Mouse (Mus musculus) liver, embryonic 12.5 days (tissue): ENCODE measurements around the gene Ccnd2. TPM values are rescaled to one million over a fixed set of nuclear protein-coding genes. Genes with fewer than 3 reads are reported as not detected.

Experiments
- ATAC-seq: fragments of 200-750 bp; cut with Nextera tagmentation; 2 replicates; pipeline ENCODE4 v1.8.0; 2017; ENCODE audit warnings: moderate number of reproducible peaks, mild to moderate bottlenecking, moderate library complexity
- H3K27ac ChIP-seq: fragments of 300-500 bp; sonication (generic); 2 replicates; pipeline ENCODE4 v1.5.1; 2016; ENCODE audit warnings: mild to moderate bottlenecking
- H3K27me3 ChIP-seq: fragments of 300-500 bp; sonication (generic); replicated peaks from 2 replicates; pipeline ENCODE4 v1.6.1; 2016; ENCODE audit warnings: mild to moderate bottlenecking, moderate library complexity
- H3K36me3 ChIP-seq: fragments of 300-500 bp; sonication (generic); 2 replicates; pipeline ENCODE4 v1.6.1; 2016; ENCODE audit warnings: mild to moderate bottlenecking, moderate library complexity
- H3K4me1 ChIP-seq: fragments of 300-500 bp; sonication (generic); 2 replicates; pipeline ENCODE4 v1.6.1; 2016
- H3K4me2 ChIP-seq: fragments of 300-500 bp; sonication (generic); 2 replicates; pipeline ENCODE4 v1.6.1; 2016; ENCODE audit warnings: mild to moderate bottlenecking, moderate library complexity
- H3K4me3 ChIP-seq: fragments of 300-500 bp; sonication (generic); 2 replicates; pipeline ENCODE4 v1.5.1; 2016; ENCODE audit warnings: mild to moderate bottlenecking, moderate library complexity
- H3K9ac ChIP-seq: fragments of 300-500 bp; sonication (generic); 2 replicates; pipeline ENCODE4 v1.6.1; 2016; ENCODE audit warnings: mild to moderate bottlenecking, moderate library complexity
- H3K9me3 ChIP-seq: fragments of 300-500 bp; sonication (generic); replicated peaks from 2 replicates; pipeline ENCODE4 v1.6.1; 2016; ENCODE audit warnings: mild to moderate bottlenecking, moderate library complexity
- WGBS: fragments of 180-500 bp; shearing (Covaris S2); methylation state at CpG from one replicate; pipeline ENCODE4 v1.1.7; 2016; ENCODE audit not compliant: insufficient replicate concordance; 5-methylcytosine and 5-hydroxymethylcytosine counted together
- polyA plus RNA-seq: library from polyadenylated mRNA; unstranded; fragments of >200 nt; fragmentation: Nextera tagmentation; extraction: Ambion mirVana; gene quantifications from 2 replicates; pipeline ENCODE4 v1.2.1, GENCODE M21; 2016

Gene Ccnd2
- polyA plus RNA-seq, 1 experiment from 2014 or later: 136 TPM

DNA sequence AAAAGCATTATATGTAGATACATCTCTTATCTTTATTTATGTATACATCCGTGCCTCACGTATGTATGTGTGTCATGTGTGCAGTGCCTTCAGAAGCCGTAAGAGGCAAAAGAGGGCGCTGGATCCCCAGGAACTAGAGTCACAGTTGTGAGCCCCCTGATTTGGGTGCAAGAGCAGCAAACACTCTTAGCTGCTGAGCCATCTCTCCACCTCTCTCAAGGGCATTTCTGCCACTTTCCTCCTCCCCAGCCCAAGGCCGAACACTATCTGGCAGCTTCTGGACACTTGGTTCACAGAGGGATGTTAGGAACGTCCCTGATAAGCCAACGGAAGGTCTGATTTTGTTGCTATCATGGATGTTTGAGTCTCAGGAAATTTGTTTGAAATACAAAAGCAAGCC lies 28.5 kb downstream of the Ccnd2 start:
- H3K4me2 ChIP-seq: no peak overlapping the region
- H3K4me1 ChIP-seq: no peaks in the 10 kb centered on the region
- H3K9ac ChIP-seq: no peak overlapping the region
- peaks cover 10% of the 10 kb centered on the region for H3K36me3 ChIP-seq
- no peak overlapping the region for H3K27ac ChIP-seq
- WGBS: 67% methylated on average over 7 of the region's 7 CpGs
- no peaks in the 10 kb centered on the region for H3K9me3 ChIP-seq
- no peak overlapping the region for H3K4me3 ChIP-seq
- peaks cover 10% of the 10 kb centered on the region; the same call in 1 of the 2 replicates for H3K27me3 ChIP-seq
- no peak for ATAC-seq

DNA sequence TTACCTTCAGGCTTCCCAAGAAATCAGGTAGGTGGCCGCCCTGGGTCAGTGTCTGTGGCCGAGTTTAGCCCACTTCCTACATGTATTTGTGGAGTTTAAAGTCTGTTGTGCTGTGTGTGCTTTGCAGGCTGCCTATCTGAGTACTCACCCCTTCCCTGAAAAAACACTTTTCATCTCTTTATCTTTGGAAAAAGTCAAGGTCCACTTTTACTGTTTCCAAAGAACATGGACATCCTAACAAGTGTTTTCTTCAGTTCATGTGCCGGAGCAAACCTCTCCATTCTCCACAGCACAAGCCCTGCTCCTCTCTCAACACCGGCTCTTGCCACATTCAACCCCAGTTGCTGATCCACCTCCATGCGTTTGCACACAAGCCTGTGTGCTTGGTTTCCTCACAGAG lies 29.0 kb downstream of the Ccnd2 start:
- Histone ChIP-seq H3K9ac (no peak overlapping the region), H3K4me1 (no peaks in the 10 kb centered on the region), H3K36me3 (peaks cover 7% of the 10 kb centered on the region), H3K27me3 (peaks cover 10% of the 10 kb centered on the region; the same call in 1 of the 2 replicates), H3K9me3 (no peaks in the 10 kb centered on the region), H3K4me2 (no peak overlapping the region), H3K4me3 (no peak overlapping the region), H3K27ac (no peak overlapping the region)
- WGBS: 66% methylated on average over 5 of the region's 5 CpGs
- no peak for ATAC-seq

DNA sequence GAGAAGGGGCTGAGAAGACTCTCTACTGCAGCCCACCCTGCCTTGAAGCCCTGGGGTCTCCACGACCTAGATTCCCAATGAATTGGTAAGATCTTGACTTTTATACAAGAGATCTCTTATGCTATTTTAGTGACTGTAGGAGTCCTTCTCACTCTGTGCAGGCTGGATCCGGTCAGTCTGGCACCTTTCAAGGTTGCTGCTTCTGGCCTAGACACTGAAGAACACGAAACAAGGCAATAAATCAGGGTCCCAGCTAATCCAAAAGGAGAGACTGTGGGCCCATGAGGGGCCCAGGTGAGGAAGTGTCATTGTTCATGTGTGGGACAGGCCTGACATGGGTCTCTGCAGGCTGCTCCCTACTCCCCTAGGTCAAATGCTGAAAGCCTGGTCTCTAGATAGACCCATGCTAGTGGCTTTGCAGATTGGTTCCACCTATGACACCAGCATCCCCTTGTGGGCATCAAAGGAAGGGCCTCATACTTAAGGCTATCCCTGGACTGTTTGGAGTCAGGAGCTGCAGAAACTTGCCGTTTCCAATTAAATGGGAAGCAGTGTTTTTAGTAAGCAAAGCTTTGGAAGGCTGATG lies 29.7 kb downstream of the Ccnd2 start:
- no peak overlapping the region for H3K27ac ChIP-seq
- 54% methylated on average over 4 of the region's 4 CpGs for WGBS
- H3K4me2 ChIP-seq: no peak overlapping the region
- no peaks in the 10 kb centered on the region for H3K4me1 ChIP-seq
- H3K9me3 ChIP-seq: no peaks in the 10 kb centered on the region
- no peaks in the 10 kb centered on the region for H3K36me3 ChIP-seq
- no peak overlapping the region for H3K4me3 ChIP-seq
- no peak overlapping the region for H3K9ac ChIP-seq
- H3K27me3 ChIP-seq: peaks cover 10% of the 10 kb centered on the region; the same call in 1 of the 2 replicates
- no peak for ATAC-seq

DNA sequence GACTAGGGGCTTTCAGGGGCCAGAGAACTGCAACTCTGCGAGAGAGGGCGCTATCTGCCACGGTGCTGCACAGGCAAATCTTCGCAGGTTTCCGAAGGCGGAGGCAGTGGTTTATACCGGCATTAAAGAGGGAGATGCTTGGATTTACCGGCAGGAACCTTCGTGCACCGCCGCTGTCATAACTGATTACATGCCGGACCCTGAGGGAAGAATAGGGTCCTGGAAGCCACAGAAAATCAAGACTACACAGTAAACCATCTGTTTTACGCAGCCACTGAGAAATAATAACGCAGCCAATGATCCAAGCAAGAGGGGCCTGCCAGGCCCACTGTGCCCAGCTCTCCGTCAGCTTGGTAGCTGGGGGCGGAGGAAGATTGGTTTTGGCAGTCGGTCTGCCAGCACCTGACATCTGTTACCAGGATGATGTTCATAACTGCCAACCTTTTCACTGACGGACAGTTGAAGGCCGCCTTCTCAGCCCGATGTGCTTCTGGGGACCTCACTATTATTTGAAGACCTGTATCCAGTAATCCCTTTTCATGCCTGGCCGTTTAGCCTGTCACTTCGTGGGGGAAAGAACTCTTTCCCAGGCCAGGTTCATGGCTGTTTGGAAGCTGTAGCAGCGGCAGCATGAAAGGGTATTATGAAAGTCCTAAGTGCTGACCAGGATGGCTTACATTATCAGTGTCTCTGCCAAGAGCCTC lies 37.1 kb downstream of the Ccnd2 start:
- H3K4me2 ChIP-seq: no peak overlapping the region
- no peak overlapping the region for H3K9ac ChIP-seq
- H3K9me3 ChIP-seq: no peaks in the 10 kb centered on the region
- H3K27me3 ChIP-seq: peaks cover 50% of the 10 kb centered on the region
- no peaks in the 10 kb centered on the region for H3K36me3 ChIP-seq
- no peaks in the 10 kb centered on the region for H3K4me1 ChIP-seq
- ATAC-seq: no peak
- WGBS: 60% methylated on average over 23 of the region's 23 CpGs
- no peak overlapping the region for H3K27ac ChIP-seq
- no peak overlapping the region for H3K4me3 ChIP-seq

DNA sequence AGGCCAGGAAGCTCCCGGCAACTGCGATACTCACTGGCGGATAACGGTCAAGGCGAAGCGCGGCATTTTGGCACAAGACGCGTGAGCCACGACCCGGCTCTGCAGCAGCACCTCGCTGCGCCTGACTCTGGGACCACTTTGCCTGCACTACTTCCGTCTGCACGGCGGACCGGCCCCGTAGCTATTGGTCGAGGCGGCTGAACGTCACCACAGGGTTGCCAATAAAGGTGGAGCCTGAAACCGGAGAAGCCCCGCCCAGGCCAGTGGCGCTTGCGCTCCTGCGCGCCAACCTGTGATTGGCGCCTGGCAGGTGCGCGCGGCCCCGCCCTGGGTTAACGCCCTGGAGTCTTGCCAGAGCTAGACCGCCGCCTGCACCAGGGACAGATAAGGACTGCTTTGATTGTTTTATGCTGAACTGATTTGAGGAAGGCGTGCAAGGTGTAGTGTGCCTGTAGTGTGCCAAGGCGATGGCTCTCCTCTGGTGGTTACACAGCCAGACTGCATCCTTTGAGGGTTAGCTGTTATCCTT lies 42.5 kb downstream of the Ccnd2 start, which contains the start of gene Tigar:
Tigar (minus strand) TSS at position 156 of the 529 bp plus-strand sequence.
- no peaks in the 10 kb centered on the region for H3K9me3 ChIP-seq
- peak within 1 kb of the TSS; percentile 57 for H3K4me3 ChIP-seq
- no peaks in the 10 kb centered on the region for H3K36me3 ChIP-seq
- H3K4me2 ChIP-seq: peak within 1 kb of the TSS; percentile 66
- H3K27me3 ChIP-seq: peaks cover 57% of the 10 kb centered on the region
- H3K9ac ChIP-seq: peak within 1 kb of the TSS; percentile 25
- peaks cover 15% of the 10 kb centered on the region for H3K4me1 ChIP-seq
- WGBS: 1% methylated on average over 37 of the region's 37 CpGs
- H3K27ac ChIP-seq: no peak within 1 kb of the TSS
- peak; percentile 95 for ATAC-seq

DNA sequence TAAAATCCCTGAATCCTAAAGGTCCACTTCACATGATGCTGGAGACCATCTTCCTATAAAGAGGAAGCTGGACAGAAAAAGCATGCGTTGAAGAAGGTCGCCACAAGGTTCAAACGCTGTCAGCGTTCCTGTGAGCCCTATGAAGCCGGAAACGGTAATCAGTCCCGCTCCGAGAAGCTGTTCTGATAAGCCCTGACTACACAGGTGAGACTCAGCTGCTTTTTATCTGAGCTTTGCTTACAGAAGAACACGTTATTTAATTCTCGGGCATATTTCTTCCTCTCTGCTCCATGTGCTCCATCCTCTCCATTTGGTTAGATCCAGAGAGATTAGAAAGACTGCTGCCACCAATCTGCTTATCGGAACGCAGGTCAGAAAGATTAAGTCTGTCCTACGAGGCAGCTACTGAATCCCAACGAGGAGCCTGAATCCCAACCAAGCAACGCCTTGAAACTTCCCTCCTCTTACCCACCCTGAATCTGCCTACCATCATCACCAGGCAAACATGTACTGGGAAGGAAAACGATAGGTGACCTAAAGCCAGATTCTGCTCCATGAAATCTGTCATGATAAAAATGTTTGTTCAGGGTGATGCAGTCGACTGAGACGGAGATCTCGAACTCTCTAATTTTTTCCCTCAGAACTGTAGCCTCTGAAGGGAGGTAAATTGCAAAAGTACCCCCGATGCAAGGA lies 43.5 kb downstream of the Ccnd2 start:
- Histone ChIP-seq H3K27me3 (peaks cover 51% of the 10 kb centered on the region), H3K4me1 (peaks cover 15% of the 10 kb centered on the region), H3K27ac (no peak overlapping the region), H3K9ac (peak overlapping the region; percentile 25; the same call in 1 of the 2 replicates), H3K4me2 (peak overlapping the region; percentile 66), H3K36me3 (no peaks in the 10 kb centered on the region), H3K9me3 (no peaks in the 10 kb centered on the region), H3K4me3 (peak overlapping the region; percentile 57)
- no peak for ATAC-seq
- 16% methylated on average over 20 of the region's 20 CpGs for WGBS

DNA sequence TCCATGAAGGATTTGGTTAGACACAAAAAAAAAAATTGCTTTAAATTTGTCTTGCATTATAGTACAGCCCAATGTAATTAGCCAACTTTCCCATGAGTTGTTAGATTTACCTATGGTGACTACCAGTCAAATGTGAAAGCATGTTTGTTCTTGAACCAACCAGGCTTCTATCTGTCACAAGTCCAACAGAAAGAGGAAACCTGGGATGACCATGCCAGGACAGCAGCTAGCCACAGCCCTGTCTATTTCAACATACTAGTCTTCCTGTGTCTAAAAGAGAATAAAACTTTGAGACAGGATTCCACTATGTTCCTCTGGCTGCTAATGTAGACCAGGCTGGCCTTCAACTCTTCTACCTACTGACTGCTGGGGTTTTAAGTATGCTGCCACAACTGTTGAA lies 44.6 kb downstream of the Ccnd2 start:
- Histone ChIP-seq H3K27ac (no peak overlapping the region), H3K9ac (no peak overlapping the region), H3K4me3 (no peak overlapping the region), H3K9me3 (no peaks in the 10 kb centered on the region), H3K4me2 (no peak overlapping the region), H3K36me3 (no peaks in the 10 kb centered on the region), H3K4me1 (peaks cover 15% of the 10 kb centered on the region), H3K27me3 (peaks cover 44% of the 10 kb centered on the region)
- no peak for ATAC-seq

DNA sequence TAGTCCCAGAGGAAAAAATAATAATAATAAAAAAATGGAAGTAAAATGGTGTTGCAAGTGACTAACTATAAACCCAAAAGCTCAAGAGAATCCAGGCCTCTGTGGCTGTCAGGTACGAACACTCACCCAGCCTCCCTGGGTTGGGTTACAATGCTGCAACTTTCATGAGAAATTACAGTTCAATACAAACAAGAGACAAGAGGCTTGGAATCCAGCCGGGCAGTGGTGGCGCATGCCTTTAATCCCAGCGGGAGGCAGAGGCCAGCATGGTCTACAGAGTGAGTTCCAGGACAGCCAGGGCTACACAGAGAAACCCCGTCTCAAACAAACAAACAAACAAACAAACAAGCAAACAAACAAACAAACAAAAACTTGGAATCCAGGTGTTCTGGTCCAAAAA lies 45.3 kb downstream of the Ccnd2 start:
- Histone ChIP-seq H3K4me3 (no peak overlapping the region), H3K4me2 (no peak overlapping the region), H3K27ac (no peak overlapping the region), H3K27me3 (peaks cover 37% of the 10 kb centered on the region), H3K9me3 (no peaks in the 10 kb centered on the region), H3K9ac (no peak overlapping the region), H3K4me1 (peaks cover 15% of the 10 kb centered on the region), H3K36me3 (no peaks in the 10 kb centered on the region)
- 69% methylated on average over 5 of the region's 5 CpGs for WGBS
- ATAC-seq: no peak

DNA sequence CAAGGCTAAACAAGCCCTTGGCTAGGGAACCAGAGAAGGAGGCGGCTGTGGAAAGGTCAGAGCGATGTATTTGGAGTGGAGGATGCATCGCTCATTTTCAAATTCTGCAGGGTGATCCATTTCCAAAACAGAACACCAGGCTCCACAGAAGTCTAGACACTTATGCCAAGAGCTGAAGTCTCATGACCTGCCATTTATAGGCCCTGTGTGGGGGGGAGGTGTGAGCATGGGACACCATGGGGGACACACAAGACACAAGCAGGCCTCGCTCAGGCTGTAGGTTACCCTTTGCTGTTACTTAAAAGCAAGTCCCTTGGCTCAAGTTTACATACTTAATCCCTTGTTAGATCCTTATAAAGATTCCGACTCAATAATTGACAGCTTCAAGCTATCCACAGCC lies 45.8 kb downstream of the Ccnd2 start:
- ATAC-seq: no peak
- H3K4me1 ChIP-seq: peaks cover 15% of the 10 kb centered on the region
- H3K4me2 ChIP-seq: no peak overlapping the region
- peaks cover 32% of the 10 kb centered on the region for H3K27me3 ChIP-seq
- H3K4me3 ChIP-seq: no peak overlapping the region
- 81% methylated on average over 5 of the region's 5 CpGs for WGBS
- H3K9me3 ChIP-seq: no peaks in the 10 kb centered on the region
- H3K36me3 ChIP-seq: no peaks in the 10 kb centered on the region
- no peak overlapping the region for H3K9ac ChIP-seq
- H3K27ac ChIP-seq: no peak overlapping the region

DNA sequence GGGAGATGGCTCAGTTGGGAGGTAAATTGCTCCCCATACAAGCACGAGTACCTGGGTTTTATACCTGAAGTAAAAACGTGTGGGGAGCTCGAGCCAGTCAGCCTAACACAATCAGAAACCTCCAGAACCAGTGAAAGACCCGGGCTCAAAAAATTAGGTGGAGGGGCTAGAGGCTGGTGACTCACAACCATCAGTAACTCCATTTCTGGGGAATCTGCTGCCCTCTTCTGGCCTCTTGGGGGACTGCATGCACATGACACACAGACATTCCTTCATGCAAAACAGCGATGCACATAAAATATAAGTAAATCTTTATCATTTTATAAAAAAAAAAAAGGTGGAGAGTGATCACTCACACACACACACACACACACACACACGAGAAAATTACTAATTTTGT lies 46.9 kb downstream of the Ccnd2 start:
- 46% methylated on average over 6 of the region's 6 CpGs for WGBS
- H3K4me1 ChIP-seq: peaks cover 15% of the 10 kb centered on the region

DNA sequence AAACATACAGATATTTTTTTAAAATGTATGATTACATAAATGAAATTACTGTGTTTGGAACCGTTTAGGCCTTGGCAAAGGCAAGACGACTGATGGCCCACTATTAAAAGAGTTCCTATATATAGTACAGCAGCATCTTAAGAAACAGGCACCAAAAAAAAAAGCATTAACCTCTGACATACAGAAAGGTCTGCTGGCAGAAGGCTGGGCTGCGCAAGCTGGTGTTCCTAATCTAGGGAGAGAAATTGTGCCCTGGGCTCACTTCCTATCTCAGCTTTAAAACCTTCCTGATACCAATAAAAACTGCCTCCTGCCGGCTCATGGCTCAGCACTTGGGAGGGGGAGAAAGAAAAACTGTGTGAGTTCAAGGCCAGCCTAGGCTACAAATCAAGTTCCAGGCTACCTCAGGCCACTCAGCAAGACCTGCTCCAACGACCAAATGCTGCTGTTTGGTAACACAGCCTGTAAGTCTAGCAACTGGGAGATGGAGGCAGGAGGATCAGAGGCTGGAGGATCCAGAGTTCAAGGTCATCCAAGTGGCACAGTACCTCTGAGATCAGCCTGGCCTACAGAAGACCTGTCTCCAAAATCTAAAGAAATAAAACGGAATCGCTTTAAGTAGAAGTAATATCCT lies 47.5 kb downstream of the Ccnd2 start:
- Histone ChIP-seq H3K4me2 (no peak overlapping the region), H3K9ac (no peak overlapping the region), H3K27me3 (peaks cover 15% of the 10 kb centered on the region), H3K36me3 (no peaks in the 10 kb centered on the region), H3K9me3 (no peaks in the 10 kb centered on the region), H3K27ac (no peak overlapping the region), H3K4me1 (peaks cover 12% of the 10 kb centered on the region), H3K4me3 (no peak overlapping the region)
- no peak for ATAC-seq
- 62% methylated on average over 7 of the region's 7 CpGs for WGBS

More for the DNA sequence above, 46.9 kb downstream of the Ccnd2 start:
- no peak overlapping the region for H3K27ac ChIP-seq
- H3K9ac ChIP-seq: no peak overlapping the region
- ATAC-seq: no peak
- H3K4me2 ChIP-seq: no peak overlapping the region
- no peaks in the 10 kb centered on the region for H3K9me3 ChIP-seq
- H3K36me3 ChIP-seq: no peaks in the 10 kb centered on the region
- H3K4me3 ChIP-seq: no peak overlapping the region
- peaks cover 21% of the 10 kb centered on the region for H3K27me3 ChIP-seq
